Mouse (Mus musculus): ENCODE data around the gene Arid1a. TPM values are rescaled to one million over a fixed set of nuclear protein-coding genes. Genes with fewer than 3 reads are reported as not detected.

Gene Arid1a
- total and polyA plus RNA-seq, 3 experiments = 22.2 to 224 (median 205) TPM

DNA sequence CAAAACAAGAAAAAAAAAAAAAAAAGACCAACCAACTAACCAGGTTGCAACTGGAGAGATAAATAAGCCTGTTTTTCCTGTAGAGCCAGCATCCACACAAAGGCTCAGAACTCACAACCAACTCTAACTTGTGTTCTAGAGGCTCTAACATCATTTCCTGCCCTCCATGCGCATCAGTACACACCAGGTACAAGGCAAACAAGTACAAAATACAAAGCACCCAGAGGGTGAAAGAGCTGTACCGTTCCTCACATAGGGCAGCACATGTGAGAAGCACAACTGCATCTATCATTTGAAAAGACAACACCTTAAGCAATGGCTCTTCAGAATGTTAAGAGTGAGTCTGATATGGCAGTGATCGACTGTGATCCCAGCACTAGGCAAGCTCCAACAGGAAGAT is 36.8 kb downstream of the Arid1a start:
- no peak for TF ChIP-seq GATA2 (IDR thresholded peaks at IDR 0.05; ENCODE audit: borderline replicate concordance, low read depth, low read length)
- TF ChIP-seq CTCF (IDR thresholded peaks at IDR 0.05; ENCODE audit: low read depth, low read length) = no peak
- no peak for TF ChIP-seq POLR2AphosphoS5 (IDR thresholded peaks at IDR 0.05; ENCODE audit: insufficient replicate concordance, low read depth, low read length)
- TF ChIP-seq TAL1 (conservative IDR thresholded peaks at IDR 0.05; ENCODE audit: low read depth, low read length) = no peak
- no peak for TF ChIP-seq GATA1 (IDR thresholded peaks at IDR 0.05; ENCODE audit: borderline replicate concordance, low read length)
- H3K4me1 ChIP-seq (ENCODE audit: insufficient read depth, low read depth, low read length) = peaks cover 53% of the 10 kb centered on the region
- H3K36me3 ChIP-seq (replicated peaks) = peaks cover 97% of the 10 kb centered on the region
- no peak overlapping the region for H3K4me3 ChIP-seq (ENCODE audit: low read depth, low read length)
- no peaks in the 10 kb centered on the region for H3K9me3 ChIP-seq (replicated peaks)
- DNase-seq (ENCODE audit: low spot score) = no peak
- no peak for ATAC-seq (ENCODE audit: extremely low read depth, insufficient number of reproducible peaks, low FRiP score, poor library complexity, severe bottlenecking)
- H3K27me3 ChIP-seq (ENCODE audit: insufficient read depth, low read length) = no peaks in the 10 kb centered on the region

DNA sequence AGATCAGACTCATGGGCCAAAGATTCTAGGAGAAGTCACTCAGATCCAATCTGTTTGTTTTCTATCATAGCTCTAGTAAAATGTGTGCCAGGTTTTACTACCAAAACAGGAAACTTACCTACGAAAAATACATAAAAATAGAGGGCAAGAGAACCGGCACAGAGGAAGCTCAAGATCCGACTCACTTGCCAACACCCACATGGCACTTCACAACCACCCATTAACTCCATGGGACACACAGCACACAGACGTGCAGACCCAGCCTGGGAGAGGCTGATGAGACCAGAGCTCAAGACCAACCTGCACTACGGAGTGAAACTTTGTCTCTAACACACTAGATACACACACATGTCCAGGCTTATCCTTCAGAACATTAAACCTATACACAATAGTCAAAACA is 43.8 kb downstream of the Arid1a start:
- H3K36me3 ChIP-seq (replicated peaks) = peaks cover 98% of the 10 kb centered on the region
- H3K4me1 ChIP-seq (ENCODE audit: insufficient read depth, low read depth, low read length) = peaks cover 59% of the 10 kb centered on the region
- H3K27me3 ChIP-seq (ENCODE audit: insufficient read depth, low read length) = no peaks in the 10 kb centered on the region
- H3K4me3 ChIP-seq (ENCODE audit: low read depth, low read length) = no peak overlapping the region
- no peak for TF ChIP-seq GATA2 (IDR thresholded peaks at IDR 0.05; ENCODE audit: borderline replicate concordance, low read depth, low read length)
- no peak for TF ChIP-seq GATA1 (IDR thresholded peaks at IDR 0.05; ENCODE audit: borderline replicate concordance, low read length)
- TF ChIP-seq POLR2AphosphoS5 (IDR thresholded peaks at IDR 0.05; ENCODE audit: insufficient replicate concordance, low read depth, low read length) = no peak
- TF ChIP-seq TAL1 (conservative IDR thresholded peaks at IDR 0.05; ENCODE audit: low read depth, low read length) = no peak
- no peak for TF ChIP-seq CTCF (IDR thresholded peaks at IDR 0.05; ENCODE audit: low read depth, low read length)
- DNase-seq (ENCODE audit: low spot score) (no peak), ATAC-seq (ENCODE audit: extremely low read depth, insufficient number of reproducible peaks, low FRiP score, poor library complexity, severe bottlenecking) (no peak)
- no peaks in the 10 kb centered on the region for H3K9me3 ChIP-seq (replicated peaks)

DNA sequence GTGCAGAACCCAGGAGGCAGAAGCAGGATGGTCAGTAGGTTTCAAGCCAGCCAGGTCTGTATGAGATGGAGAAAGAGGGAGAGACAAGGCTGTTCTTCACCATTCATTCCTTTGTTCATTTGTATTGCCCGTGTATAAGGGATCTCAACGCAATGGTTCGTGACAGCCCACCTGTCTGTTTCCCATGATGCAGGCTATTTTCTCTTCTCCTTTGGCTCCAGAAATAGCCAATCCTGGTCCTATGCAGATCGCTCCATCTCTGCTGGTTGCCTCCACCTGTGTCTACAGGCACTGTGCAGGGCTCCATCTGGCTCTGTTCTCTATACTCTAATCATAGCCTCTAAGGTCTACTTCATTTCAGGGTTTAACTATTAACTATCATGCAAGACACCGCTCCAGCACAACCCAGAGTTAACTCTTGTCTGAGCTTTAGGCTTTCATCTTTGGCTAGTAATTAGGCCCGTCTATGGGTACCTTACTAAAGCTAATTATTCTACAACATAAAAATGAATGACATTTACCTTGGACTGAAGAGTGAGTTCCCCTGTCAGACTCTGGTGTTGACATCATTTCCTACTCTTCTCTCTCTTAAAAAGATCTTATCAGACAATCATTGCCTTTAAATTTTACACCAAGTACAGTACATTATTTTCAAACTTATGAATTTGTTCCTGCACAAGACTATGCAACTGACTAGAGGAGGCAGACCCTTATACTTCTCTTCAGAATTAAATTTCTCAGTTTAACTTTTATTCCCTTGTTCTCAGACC is 45.1 kb downstream of the Arid1a start:
- H3K9me3 ChIP-seq (replicated peaks) = no peaks in the 10 kb centered on the region
- peaks cover 98% of the 10 kb centered on the region for H3K36me3 ChIP-seq (replicated peaks)
- peaks cover 62% of the 10 kb centered on the region for H3K4me1 ChIP-seq (ENCODE audit: insufficient read depth, low read depth, low read length)
- TF ChIP-seq POLR2AphosphoS5 (IDR thresholded peaks at IDR 0.05; ENCODE audit: insufficient replicate concordance, low read depth, low read length) (no peak), GATA2 (IDR thresholded peaks at IDR 0.05; ENCODE audit: borderline replicate concordance, low read depth, low read length) (no peak), GATA1 (IDR thresholded peaks at IDR 0.05; ENCODE audit: borderline replicate concordance, low read length) (no peak), TAL1 (conservative IDR thresholded peaks at IDR 0.05; ENCODE audit: low read depth, low read length) (no peak), CTCF (IDR thresholded peaks at IDR 0.05; ENCODE audit: low read depth, low read length) (no peak)
- no peak overlapping the region for H3K4me3 ChIP-seq (ENCODE audit: low read depth, low read length)
- DNase-seq (ENCODE audit: low spot score) (no peak), ATAC-seq (ENCODE audit: extremely low read depth, insufficient number of reproducible peaks, low FRiP score, poor library complexity, severe bottlenecking) (no peak)
- no peaks in the 10 kb centered on the region for H3K27me3 ChIP-seq (ENCODE audit: insufficient read depth, low read length)

DNA sequence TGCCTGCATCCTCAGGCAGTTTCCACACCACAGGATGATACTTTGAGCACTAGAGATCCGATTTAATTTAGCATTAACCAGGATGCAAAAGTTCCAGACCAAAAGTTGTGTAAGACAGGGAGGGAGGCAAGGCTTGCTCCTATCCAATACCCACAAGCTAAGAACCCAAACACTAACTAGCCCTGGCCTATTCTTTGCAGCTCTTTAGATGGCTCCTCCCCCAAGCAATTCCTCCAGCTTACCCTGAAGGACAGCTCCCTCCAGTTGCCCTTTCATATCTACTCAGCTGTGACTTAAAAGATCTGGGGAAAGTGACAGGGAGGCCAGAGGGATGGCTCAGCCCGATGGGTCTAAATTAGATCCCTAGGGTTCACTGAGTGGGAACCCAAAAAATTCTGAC is 47.2 kb downstream of the Arid1a start:
- ATAC-seq (ENCODE audit: extremely low read depth, insufficient number of reproducible peaks, low FRiP score, poor library complexity, severe bottlenecking) (no peak), DNase-seq (ENCODE audit: low spot score) (no peak)
- H3K27me3 ChIP-seq (ENCODE audit: insufficient read depth, low read length) = no peaks in the 10 kb centered on the region
- H3K4me3 ChIP-seq (ENCODE audit: low read depth, low read length) = no peak overlapping the region
- peaks cover 97% of the 10 kb centered on the region for H3K36me3 ChIP-seq (replicated peaks)
- no peak for TF ChIP-seq TAL1 (conservative IDR thresholded peaks at IDR 0.05; ENCODE audit: low read depth, low read length)
- no peak for TF ChIP-seq GATA2 (IDR thresholded peaks at IDR 0.05; ENCODE audit: borderline replicate concordance, low read depth, low read length)
- no peak for TF ChIP-seq GATA1 (IDR thresholded peaks at IDR 0.05; ENCODE audit: borderline replicate concordance, low read length)
- no peak for TF ChIP-seq CTCF (IDR thresholded peaks at IDR 0.05; ENCODE audit: low read depth, low read length)
- no peak for TF ChIP-seq POLR2AphosphoS5 (IDR thresholded peaks at IDR 0.05; ENCODE audit: insufficient replicate concordance, low read depth, low read length)
- H3K4me1 ChIP-seq (ENCODE audit: insufficient read depth, low read depth, low read length) = peaks cover 65% of the 10 kb centered on the region
- H3K9me3 ChIP-seq (replicated peaks) = no peaks in the 10 kb centered on the region

DNA sequence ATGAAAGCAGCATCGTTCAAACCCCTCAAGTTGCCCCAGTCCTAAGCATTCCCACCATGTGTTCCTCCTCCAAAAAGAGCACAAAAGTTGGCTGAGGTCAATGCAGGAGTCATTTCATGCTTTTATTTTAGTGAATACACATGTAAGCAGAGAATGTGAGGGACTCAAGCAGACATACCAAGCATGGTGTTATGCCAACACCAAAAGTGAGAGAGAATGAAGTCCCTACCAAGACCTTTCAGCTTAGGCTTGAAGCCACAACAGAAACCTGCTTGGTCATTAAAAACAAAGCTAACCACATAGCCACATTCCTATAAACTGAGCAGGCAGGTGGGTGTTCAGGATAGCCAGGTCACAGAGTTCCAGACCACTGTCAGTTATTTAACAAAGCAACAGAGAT is 49.1 kb downstream of the Arid1a start:
- ATAC-seq (ENCODE audit: extremely low read depth, insufficient number of reproducible peaks, low FRiP score, poor library complexity, severe bottlenecking) = no peak
- DNase-seq (ENCODE audit: low spot score) = no peak
- TF ChIP-seq CTCF (IDR thresholded peaks at IDR 0.05; ENCODE audit: low read depth, low read length) (no peak), GATA2 (IDR thresholded peaks at IDR 0.05; ENCODE audit: borderline replicate concordance, low read depth, low read length) (no peak), POLR2AphosphoS5 (IDR thresholded peaks at IDR 0.05; ENCODE audit: insufficient replicate concordance, low read depth, low read length) (no peak), GATA1 (IDR thresholded peaks at IDR 0.05; ENCODE audit: borderline replicate concordance, low read length) (no peak), TAL1 (conservative IDR thresholded peaks at IDR 0.05; ENCODE audit: low read depth, low read length) (no peak)
- Histone ChIP-seq H3K36me3 (replicated peaks) (peaks cover 97% of the 10 kb centered on the region), H3K27me3 (ENCODE audit: insufficient read depth, low read length) (no peaks in the 10 kb centered on the region), H3K4me3 (ENCODE audit: low read depth, low read length) (no peak overlapping the region), H3K9me3 (replicated peaks) (no peaks in the 10 kb centered on the region), H3K4me1 (ENCODE audit: insufficient read depth, low read depth, low read length) (peaks cover 68% of the 10 kb centered on the region)

DNA sequence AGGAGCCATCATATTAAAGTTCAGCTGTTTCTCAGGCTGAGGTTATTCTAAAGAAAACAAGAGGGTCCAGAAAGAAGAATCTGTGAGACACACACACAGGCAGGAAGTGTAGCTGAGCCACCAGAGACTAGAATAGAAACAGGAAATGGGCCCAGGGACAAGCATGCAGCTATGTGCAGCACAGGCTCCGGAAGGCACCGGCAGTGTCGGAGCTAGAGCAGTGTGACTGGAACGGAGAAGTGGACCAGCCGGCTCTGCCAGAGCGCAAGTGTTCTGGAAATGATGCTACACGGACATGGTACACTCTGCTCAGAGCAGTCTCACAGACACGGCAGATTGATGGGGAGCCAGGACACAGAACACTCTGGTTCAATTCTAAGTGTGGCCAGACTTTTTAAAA is 49.6 kb downstream of the Arid1a start:
- no peak for DNase-seq (ENCODE audit: low spot score)
- Histone ChIP-seq H3K36me3 (replicated peaks) (peaks cover 97% of the 10 kb centered on the region), H3K9me3 (replicated peaks) (no peaks in the 10 kb centered on the region), H3K4me3 (ENCODE audit: low read depth, low read length) (no peak overlapping the region), H3K27me3 (ENCODE audit: insufficient read depth, low read length) (no peaks in the 10 kb centered on the region), H3K4me1 (ENCODE audit: insufficient read depth, low read depth, low read length) (peaks cover 69% of the 10 kb centered on the region)
- ATAC-seq (ENCODE audit: extremely low read depth, insufficient number of reproducible peaks, low FRiP score, poor library complexity, severe bottlenecking) = peak; percentile 45
- TF ChIP-seq GATA1 (IDR thresholded peaks at IDR 0.05; ENCODE audit: borderline replicate concordance, low read length) = no peak
- no peak for TF ChIP-seq TAL1 (conservative IDR thresholded peaks at IDR 0.05; ENCODE audit: low read depth, low read length)
- no peak for TF ChIP-seq POLR2AphosphoS5 (IDR thresholded peaks at IDR 0.05; ENCODE audit: insufficient replicate concordance, low read depth, low read length)
- TF ChIP-seq GATA2 (IDR thresholded peaks at IDR 0.05; ENCODE audit: borderline replicate concordance, low read depth, low read length) = no peak
- TF ChIP-seq CTCF (IDR thresholded peaks at IDR 0.05; ENCODE audit: low read depth, low read length) = no peak
